Mouse (Mus musculus) cerebellum, adult 2 months (tissue): Measurements from ENCODE around the gene Arhgef38.

Experiments
- CTCF ChIP-seq: fragments of 200-500 bp; IDR thresholded peaks from 2 replicates; pipeline ENCODE4 v1.5.1; 2011; ENCODE audit warnings: low read depth, mild to moderate bottlenecking, control low read depth, low read length, moderate library complexity, borderline replicate concordance; ENCODE audit not compliant: insufficient read depth
- POLR2A ChIP-seq: fragments of 200-500 bp; IDR thresholded peaks from 2 replicates; pipeline ENCODE4 v1.6.1; 2011; ENCODE audit warnings: low read length, control low read depth, borderline replicate concordance; ENCODE audit not compliant: insufficient read depth

DNA sequence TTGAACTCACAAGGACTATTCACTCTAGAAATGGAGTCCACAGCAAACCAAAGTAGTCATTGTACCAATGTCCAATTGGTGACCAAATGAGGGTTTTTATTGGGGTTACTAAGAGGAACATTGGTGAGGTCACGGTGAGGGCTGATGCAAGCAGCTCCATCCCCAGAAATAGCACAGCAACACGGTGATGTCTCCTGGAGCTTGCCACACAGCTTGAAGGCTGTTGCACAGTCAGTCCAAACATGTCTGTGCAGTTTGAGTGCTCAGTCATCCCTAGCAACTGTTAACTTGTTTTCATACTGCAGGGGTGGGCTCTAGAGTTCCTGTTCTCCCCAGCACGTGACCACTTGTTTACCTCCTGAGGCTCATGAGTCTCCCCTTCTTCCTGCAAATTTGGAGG lies 131.0 kb downstream of the Arhgef38 start:
- TF ChIP-seq POLR2A: no peak
- TF ChIP-seq CTCF: no peak
